Mouse (Mus musculus) frontal cortex, postnatal 14 days (tissue): ENCODE measurements at regions not wholly inside any gene's neighbourhood (a gene's known extent, or its start where the extent isn't known, plus 50 kb on each side); places are given as distances from the start of the nearest gene placed in this dataset.

Experiments used
- DNase-seq, 2 experiments: peaks; one replicate each; pipeline ENCODE4 v3.0.0; 2022; ENCODE audit warnings: low spot score in 2 of 2

DNA sequence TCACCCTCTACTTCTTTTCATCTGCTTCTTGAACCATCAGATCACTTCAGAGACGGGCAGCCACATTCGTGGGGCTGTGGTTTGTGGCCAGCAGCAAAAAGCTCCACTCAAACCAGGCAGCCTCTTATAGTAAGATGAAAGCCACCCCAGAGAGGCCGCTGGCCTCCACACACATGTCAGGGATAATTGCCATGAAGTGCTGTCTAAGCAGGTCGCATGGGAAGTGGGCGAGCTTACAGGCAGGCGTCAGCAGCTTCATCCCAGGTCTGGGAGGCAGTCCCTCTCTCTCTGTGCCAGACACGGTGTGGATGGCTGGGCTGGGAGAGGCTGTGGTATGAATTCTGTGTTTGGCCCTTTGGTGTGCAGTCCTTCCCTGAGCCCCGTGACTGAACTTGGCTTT is 358.4 kb upstream of the Kcnab2 start:
- DNase-seq: no peak

DNA sequence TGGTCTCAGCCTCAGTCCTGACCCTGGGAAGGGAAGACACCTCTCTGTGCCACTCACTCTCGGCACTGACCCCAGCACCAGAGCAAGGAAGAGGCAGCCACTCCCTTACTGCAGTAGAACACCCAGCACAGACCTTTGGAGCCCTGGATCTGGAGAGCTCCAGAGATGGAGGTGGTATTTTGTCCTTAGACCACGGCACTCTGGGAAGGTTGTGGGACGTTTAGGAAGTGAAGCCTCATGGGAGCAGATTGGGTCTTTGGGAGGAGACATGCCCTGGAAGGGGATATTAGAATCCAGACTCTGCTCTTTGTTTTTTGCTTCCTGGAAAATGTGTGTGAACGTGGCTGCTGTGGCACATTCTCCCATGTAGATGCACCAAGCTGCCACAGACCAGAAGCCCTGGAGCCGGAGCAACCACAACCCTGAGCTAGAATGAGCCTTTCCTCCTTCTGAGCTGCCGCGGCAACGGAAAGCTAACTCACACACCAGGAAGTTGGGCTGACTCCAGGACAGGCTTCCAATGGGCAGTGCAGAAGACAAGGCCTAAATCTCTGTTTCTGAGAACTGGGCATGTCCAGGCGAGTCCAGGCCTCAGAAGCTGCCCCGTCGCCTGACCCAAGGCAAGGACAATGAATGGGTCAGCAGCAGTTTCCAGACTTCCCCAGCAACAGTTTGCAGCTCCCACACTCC is 356.9 kb upstream of the Kcnab2 start:
- DNase-seq: no peak

DNA sequence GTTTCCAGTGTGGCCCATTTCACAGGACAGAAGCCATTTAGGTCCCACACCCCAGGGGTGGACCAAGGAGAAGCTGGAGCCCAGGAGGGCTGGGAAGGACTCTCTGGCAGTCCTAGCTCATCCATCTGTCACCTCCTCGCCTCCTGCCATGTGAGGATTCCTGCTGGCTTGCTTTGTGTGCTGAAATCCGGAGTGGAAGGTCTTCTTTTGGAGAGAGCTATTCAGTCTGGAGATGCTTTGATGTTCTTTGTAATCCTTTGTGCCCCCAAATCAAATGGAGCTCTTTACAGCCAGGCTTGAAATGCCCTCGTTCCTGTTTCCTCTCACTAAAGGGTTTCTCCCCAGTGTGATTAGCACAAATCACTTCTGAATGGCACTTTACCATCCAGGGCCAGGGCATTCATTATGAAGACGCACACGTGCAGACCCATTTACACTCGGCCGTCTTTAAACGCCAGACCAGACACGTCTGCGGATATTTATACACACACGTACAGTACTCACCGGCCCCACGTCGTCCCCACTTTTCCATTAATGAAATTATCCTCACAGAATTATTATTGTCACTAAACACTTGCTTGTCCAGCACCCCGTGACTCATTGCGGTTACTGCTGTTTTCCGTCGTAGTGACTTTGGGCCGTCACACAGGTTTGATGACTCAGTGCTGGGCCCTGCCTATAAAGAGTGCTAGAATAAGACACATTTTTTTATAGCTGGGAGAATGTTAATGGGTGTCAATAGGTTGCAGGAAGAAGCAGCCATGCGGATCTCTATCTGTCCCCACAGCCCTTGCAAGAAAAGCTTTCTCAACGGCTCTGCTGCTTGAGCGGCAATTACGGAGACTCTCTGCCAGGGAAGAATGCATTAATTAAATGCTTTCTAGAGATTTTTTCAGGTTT is 356.0 kb upstream of the Kcnab2 start:
- no peak for DNase-seq

DNA sequence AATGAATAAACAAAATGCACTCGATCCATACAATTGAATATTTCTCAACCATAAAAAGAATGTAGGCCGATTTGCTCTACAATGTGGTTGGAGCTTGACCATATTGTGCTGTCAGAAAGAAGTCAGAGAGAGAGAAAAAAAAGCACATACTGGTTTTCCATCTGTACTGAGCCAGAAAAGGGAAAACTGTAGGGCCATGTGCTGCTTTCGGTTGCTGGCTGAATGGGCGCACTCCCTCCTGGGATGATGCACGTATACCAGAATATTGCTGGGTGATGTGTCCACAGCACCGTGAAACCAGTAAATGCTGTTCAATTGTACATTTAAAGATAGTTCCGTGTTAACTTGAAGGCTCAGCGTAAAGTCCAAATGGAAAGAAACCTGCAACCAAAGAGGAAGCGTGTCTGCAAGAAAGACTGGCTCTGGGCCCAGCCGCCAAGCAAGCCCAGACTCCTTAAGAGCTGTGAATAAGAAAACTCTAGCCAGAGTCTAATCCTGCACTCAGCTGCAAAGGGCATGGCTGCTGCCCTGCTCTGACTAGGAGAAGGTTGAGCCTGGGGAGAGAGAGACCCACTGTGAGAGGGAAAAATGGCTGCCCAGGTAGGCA is 355.2 kb upstream of the Kcnab2 start:
- DNase-seq: no peak

DNA sequence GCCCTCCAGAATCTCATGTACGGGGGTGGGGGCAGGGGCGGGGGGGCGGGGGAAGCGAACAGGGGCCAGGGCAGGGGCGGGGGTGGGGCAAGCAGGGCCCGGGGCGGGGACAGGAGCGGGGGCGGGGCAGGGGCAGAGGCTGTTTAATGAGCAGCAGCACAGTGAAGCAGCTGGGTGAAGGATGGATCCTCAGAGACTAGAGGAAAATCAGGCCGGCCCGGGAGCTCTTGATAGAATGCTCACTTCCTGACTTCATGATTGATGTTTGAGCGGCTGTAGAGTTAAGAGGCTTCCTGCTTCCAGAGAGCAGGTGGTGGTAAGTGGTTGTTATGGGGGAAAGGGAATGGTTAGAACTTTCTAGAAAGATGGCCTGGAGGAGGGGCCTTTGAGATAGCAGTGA is 347.5 kb upstream of the Kcnab2 start:
- no peak for DNase-seq

DNA sequence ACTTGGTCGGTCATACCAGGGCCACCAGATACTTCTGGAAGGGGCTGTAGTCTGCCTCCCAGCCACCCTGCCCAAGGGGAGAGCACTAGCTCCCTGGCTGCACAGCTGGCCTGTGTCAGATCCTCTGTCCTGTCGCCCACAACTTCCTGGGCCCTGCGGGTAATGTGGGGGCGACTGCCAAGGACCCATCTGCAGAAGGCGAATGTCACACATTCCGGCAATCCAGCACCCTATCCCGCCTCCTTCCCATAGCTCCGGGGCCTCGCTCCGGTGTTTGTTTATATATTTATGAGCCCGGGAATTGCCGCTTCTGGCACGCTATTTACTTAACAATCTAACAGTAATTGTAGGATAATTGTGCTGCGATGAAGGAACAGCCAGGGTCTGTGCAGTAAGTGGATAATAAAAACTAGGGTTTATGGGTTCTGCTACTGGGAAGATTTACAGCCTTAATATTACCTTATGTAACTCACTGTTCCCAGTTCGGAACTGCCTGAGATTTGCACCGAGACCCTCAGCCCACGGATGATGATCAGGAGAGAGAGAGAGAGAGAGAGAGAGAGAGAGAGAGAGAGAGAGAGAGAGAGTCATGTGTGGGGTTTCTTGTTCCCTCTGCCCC is 338.6 kb upstream of the Kcnab2 start:
- no peak for DNase-seq

DNA sequence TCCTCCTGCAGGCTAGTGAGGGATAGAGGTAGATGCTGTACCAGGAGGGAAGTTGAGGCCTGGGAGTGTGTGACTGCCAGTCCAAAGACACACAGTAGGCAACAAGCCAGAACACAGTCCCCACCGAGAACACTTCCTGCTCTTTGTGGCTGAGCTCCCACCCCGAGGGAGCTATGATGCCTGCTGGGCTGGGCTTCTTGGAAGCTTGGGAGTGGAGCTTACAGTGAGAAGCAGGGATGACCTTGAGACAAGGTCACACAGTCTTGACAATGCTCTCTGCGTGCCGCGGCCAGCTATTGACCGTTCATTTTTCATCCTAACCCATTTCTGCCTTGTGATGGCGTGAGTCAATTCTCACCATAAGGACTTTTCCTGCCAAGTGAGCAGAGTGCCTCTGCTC is 328.9 kb upstream of the Kcnab2 start:
- no peak for DNase-seq

DNA sequence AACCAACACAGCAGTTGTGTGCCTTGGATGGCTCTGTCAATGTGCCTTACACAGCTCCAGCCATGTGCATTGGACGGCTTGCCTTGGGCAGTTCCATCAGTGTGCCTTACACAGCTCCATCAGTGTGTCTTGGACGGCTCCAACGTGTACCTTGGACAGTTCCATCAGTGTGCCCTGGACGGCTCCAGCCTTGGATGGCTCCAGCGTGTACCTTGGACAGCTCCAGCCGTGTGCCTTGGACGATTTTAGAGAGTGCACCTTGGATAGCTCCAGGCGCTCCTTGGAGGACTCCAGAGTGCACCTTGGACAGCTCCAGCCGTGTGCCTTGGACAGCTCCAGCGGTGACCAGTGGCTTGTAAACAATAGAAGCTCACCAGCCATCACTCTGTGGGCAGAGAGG is 321.7 kb upstream of the Kcnab2 start:
- DNase-seq: no peak

DNA sequence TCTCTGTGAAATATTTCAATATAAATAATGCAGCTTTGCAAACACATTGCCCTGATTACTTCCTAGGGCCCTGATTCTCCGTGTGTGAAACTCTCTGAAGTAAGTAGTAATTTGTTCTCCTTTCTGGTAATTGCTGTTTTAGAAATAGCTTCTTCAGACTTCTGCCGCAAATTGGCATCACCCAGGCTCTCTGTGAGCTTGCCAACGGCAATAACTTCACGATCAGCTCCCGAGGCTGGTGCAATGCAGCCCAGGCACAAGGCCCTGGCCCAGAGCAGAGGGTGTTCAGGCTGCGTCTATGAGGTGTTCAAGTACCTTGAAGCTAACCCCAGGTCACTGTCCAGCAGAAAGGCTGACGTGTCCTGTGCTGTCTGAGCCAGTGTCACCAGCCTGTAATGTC is 310.8 kb upstream of the Kcnab2 start:
- DNase-seq: peak in 1 of 2 experiments; percentile 13

DNA sequence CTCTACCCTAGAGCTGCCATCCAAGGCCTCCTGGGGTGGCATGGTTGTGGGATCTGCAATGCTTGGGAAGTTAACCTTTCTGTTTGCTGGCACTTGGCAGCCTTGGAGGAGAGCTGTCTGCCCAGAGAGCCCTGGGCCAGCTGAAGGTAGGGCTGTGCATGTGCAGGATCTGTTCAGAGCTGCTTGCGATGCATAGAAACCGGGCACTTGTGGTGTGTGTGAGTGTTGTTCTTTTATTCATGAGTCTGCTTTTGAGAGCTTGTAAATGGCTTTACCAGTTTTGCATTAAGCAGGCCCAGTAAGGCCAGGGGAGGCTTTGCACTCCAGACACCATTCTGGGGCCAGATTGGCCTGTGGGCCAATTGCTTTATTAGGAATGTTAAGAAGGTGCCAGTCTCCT is 307.3 kb upstream of the Kcnab2 start:
- DNase-seq: no peak

DNA sequence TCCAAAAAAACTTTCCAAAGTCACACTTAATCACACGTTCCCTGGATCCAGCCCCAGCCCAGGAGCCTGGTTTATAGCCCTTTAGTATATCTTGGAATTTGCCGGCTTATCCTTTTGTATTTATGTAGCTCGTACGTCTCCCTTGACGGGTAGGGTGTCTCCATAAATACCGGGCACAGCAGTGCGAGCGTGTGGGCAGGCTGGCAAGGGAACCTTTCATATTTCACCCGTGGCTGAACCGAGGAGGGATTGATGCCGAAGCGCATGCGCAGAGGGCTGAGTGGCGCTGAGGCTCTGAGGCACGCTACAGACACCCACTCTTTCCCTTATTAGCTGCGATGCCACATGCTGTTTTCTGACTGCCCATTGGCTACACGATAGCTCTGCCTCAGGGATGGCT is 301.9 kb upstream of the Kcnab2 start:
- DNase-seq: peak; percentile 16 to 31

DNA sequence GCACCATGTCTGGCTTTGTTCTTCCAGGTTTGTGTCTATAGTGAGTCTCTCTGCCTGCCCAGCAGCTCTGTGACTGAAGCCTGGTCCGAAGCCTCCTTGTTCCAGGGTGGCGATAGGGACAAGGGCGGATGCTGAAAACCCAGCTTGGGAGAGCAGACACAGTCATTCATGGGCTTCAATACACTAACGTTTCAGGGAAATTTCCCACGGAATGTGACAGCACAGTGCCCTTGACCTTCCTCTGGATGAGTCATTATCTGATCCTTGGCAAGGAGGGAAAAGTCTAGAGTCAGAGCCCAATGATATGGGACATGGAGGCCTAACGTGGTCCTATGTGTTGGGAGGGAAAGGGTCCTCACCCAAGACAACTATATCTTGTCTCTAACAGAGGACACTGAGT is 298.1 kb upstream of the Kcnab2 start:
- DNase-seq: no peak

DNA sequence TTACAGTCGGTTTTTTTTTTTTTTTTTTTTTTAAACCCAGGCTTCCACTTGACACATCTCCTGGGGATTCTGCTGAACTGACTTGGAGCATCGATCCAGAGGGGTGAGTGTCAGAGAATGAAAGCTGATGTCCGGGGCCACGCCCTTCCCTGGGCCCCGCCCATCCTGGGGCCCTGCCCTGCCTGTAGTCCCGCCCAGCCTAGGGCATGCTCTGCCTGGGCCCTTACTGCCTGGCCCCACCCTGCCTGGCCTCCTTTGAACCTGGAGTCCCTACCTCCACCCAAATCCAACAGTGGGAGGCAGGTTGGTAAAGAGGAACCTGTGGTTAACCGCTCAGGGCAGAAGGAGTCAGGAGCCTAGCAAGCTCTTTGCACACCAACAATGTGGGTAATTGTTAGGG is 293.7 kb upstream of the Kcnab2 start:
- no peak for DNase-seq

DNA sequence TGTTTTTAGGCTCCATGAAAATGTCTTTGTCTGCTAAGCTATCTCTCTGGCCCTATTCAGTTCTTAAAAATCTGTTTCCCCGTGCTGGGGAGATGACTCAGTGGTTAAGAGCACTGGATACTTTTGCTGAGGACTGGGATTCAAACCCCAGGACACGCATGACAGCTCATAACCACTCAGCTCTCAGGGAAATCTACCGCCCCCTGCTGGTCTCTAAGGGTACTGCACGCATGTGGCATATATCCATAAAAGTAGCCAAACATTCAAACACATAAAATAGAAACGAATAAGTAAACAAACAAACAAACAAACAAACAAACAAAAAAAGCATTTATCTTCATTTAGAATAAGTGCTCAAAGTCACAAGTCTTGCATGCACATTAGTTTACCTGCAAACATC is 289.7 kb upstream of the Kcnab2 start:
- no peak for DNase-seq

DNA sequence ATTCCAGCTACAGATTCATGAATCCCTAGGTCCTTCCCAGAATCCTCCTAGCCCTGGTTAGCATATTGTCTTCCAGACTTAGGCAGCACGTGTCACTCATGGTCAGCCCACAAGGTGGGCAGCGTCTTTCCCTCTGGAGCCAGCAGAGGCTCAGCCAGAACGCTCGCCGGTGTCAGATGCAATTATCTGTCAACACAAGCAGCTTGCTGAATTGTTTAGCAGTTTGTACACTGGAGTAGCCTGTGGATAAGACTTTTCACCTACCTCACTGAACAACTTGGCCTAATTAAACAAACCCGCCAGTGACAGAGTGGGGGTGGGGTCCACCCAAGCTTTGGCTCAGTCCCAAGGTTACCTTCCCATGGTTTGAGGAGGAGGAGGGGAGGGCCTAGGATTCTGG is 285.4 kb upstream of the Kcnab2 start:
- no peak for DNase-seq

DNA sequence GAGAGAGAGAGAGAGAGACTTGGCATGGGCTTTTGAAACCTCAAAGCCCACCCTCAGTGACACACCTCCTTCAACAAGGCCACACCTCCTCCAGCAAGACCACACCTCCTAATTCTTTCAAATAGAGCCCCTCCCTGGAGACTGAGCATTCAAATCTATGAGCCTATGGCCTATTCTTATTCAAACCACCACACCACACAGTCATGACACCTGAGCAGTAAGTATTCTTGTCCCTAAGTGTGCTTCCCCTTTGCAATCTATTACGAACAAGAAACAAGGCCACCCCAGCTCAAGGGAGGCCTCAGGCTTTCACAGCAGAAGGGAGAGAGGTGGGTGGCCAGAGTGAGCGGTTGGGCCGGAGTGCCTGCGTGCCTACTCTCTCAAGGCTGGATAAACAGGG is 284.9 kb upstream of the Kcnab2 start:
- DNase-seq: no peak

DNA sequence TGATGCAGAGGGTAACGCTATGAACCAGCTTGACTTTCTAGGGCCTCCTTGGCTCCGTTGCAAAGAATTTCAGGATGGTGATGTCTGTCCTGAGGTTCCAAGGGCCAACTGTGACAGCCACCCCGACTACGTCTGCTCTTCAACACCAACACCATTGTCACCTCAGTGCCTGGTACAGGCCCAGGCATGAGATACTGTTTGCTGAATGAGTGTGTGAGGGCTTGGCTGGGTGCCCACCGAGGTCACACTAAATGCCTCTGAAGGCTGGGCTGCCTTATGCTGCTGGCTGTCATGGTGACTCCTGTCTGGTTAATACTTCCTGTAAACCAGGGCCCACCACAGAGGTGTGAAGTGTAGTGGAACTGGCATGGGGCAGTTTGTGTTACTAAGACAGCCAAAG is 279.5 kb upstream of the Kcnab2 start:
- no peak for DNase-seq

DNA sequence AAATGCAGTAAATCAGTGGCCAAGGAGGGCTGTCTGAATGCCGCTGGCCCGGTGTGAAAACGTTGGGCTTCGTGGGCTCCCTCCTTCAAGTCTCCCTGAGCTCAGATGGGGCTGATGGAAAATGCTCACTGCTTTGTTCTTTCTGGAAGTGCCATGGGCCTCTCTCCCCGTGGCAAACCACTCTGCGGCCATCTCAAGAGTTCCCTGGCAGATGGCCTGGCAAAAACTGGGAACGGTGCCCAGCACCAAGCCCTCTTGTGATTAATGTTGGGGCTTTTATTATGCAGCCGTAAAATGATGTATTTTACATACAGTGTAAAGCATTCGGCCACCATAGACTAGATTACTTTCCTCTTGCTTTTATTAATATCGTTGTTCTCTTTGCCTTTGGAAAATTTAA is 278.9 kb upstream of the Kcnab2 start:
- DNase-seq: no peak

DNA sequence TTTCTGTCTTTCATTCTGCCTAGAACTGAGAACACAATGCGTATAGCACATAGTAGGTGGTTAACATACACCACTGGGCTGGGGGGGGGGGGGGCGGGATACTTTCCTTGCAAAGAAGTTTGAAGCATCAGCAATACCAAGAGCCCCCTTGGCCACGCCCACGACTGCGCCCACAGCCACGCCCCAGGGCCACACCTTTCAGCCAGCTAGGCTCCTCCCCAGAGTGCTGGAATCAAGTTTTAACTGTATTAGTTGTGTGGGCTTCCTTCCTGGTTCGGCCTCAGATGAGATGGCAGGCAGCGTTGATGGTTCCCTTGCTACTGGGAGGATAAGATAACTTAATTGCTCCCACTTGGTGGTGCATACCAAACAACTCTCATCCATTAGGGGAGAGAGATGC is 278.1 kb upstream of the Kcnab2 start:
- DNase-seq: no peak

DNA sequence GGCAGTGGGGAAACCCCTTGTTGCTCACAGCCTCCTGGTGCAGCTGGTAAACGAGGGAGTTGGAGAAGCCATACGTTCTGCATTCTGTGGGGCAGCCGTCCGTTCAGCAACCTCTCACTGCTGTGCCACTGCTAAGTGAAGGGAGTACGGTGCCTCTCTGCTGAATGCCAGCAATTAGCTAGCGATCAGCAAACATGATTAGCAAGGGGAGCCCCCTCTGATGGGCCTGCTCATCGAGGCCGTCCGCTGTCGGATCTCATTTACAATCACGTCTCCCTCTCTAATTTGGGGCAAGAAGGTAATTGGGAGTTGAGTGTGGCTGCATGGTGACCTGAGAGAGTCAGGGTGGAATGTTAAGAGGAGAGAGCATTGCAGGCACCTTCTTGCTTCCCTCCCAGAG is 266.7 kb upstream of the Kcnab2 start:
- DNase-seq: no peak

DNA sequence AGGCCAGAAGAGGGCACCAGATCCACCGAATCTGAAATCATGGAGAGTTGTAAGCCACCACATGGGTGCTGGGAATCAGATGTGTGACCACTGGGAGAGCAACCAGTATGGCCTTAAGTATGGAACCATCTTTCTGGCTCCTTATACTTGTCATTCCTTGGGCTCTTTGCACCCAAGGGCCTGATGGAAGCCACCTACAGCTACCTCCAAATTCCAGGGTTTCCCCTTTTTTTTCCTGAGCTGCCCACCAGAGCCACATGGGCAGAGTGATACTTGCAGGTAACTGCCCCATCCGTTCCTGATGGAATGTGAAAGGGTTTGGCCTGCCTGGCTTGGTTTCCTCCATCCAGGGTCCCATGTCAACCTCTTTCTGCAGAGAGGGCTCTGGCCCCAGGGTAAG is 255.3 kb upstream of the Kcnab2 start:
- no peak for DNase-seq

DNA sequence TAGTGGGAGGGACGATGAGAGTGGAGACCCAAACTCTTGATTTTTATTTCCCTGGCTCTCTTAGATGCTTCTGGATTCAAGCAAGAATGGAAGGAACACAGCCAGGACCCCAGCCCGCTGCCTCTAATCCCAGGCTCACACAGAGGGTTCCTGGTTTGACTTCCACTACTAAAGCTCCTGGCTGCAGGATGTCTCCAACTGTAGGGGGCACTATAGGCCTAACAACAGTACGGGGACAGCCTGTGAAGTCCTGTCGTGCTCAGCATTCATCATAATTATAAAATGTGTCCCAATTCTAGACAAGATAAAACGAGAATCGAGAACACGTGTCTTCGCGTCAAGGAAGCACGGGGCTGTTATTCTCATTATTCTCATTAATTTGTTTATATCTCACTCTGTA is 254.3 kb upstream of the Kcnab2 start:
- DNase-seq: peak; percentile 22 to 53
